Mouse (Mus musculus) MEL (cell line): ENCODE results near the gene Btn2a2. TPM values are rescaled to one million over a fixed set of nuclear protein-coding genes. Genes with fewer than 3 reads are reported as not detected.

Experiments used
- DNase-seq: peaks from one replicate; pipeline ENCODE4 v3.0.0; 2011; ENCODE audit warnings: low read depth, low spot score
- H3K27ac ChIP-seq: 2 replicates; pipeline ENCODE4 v1.5.1; 2012; ENCODE audit warnings: low read depth, mild to moderate bottlenecking, control low read depth, low read length, moderate library complexity; ENCODE audit not compliant: control insufficient read depth
- H3K27me3 ChIP-seq, 2 experiments: fragments of 150-350 bp in 1 of 2; sonication (generic) in 1 of 2; 2 replicates each; pipeline ENCODE4 v1.6.1; 2012; ENCODE audit warnings: low read length in 2 of 2, mild to moderate bottlenecking in 2 of 2, improper control_type of control experiment in 1 of 2, moderate library complexity in 1 of 2; ENCODE audit not compliant: insufficient read depth in 2 of 2, control insufficient read depth in 1 of 2
- H3K36me3 ChIP-seq, 2 experiments: 2 replicates each; pipeline ENCODE4 v1.6.1; 2012 to 2014; ENCODE audit warnings: low read length in 2 of 2, improper control_type of control experiment in 1 of 2, inconsistent platforms in 1 of 2, mild to moderate bottlenecking in 1 of 2; ENCODE audit not compliant: insufficient read depth in 2 of 2, control insufficient read depth in 1 of 2
- H3K4me1 ChIP-seq, 2 experiments: fragments of 150-350 bp in 1 of 2; sonication (generic) in 1 of 2; 2 replicates each; pipeline ENCODE4 v1.6.1; 2012; ENCODE audit warnings: low read length in 2 of 2, improper control_type of control experiment in 1 of 2, mild to moderate bottlenecking in 1 of 2; ENCODE audit not compliant: insufficient read depth in 2 of 2, control insufficient read depth in 1 of 2
- H3K4me3 ChIP-seq, 2 experiments: fragments of 150-350 bp in 1 of 2; sonication (generic) in 1 of 2; 2 replicates each; pipeline ENCODE4 v1.5.1; 2012; ENCODE audit warnings: low read depth in 2 of 2, low read length in 2 of 2, mild to moderate bottlenecking in 2 of 2, moderate library complexity in 2 of 2, control low read depth in 1 of 2, improper control_type of control experiment in 1 of 2; ENCODE audit not compliant: control insufficient read depth in 1 of 2, insufficient read depth in 1 of 2
- H3K79me2 ChIP-seq: 2 replicates; pipeline ENCODE4 v1.6.1; 2012; ENCODE audit warnings: mild to moderate bottlenecking, low read length, moderate library complexity; ENCODE audit not compliant: control insufficient read depth, poor library complexity, insufficient read depth
- H3K9ac ChIP-seq: 2 replicates; pipeline ENCODE4 v1.6.1; 2012; ENCODE audit warnings: low read depth, mild to moderate bottlenecking, control low read depth, low read length, moderate library complexity; ENCODE audit not compliant: control insufficient read depth, poor library complexity, severe bottlenecking
- H3K9me3 ChIP-seq: fragments of 150-350 bp; sonication (generic); replicated peaks from 2 replicates; pipeline ENCODE4 v1.6.1; 2012; ENCODE audit warnings: mild to moderate bottlenecking, low read length, improper control_type of control experiment, moderate library complexity; ENCODE audit not compliant: insufficient read depth
- BHLHE40 ChIP-seq: IDR thresholded peaks from 2 replicates; pipeline ENCODE4 v1.6.1; 2012; ENCODE audit warnings: low read depth, mild to moderate bottlenecking, inconsistent platforms, low read length, improper control_type of control experiment, borderline replicate concordance
- CHD2 ChIP-seq: IDR thresholded peaks from 2 replicates; pipeline ENCODE4 v1.6.1; 2011; ENCODE audit warnings: low read length, improper control_type of control experiment
- E2F4 ChIP-seq: IDR thresholded peaks from 2 replicates; pipeline ENCODE4 v1.6.1; 2011; ENCODE audit warnings: low read depth, low read length, improper control_type of control experiment, borderline replicate concordance
- ELF1 ChIP-seq: IDR thresholded peaks from 2 replicates; pipeline ENCODE4 v1.6.1; 2014; ENCODE audit warnings: low read depth, mild to moderate bottlenecking, inconsistent platforms, low read length, improper control_type of control experiment, moderate library complexity
- EP300 ChIP-seq, 2 experiments: IDR thresholded peaks; 2 replicates each; pipeline ENCODE4 v1.6.1; 2011; ENCODE audit warnings: improper control_type of control experiment in 2 of 2, low read length in 2 of 2, low read depth in 1 of 2, mild to moderate bottlenecking in 1 of 2
- GABPA ChIP-seq: IDR thresholded peaks from 2 replicates; pipeline ENCODE4 v1.6.1; 2012; ENCODE audit warnings: low read depth, mild to moderate bottlenecking, inconsistent platforms, low read length, improper control_type of control experiment, moderate library complexity
- GATA1 ChIP-seq: IDR thresholded peaks from 2 replicates; pipeline ENCODE4 v1.6.1; 2011; ENCODE audit warnings: low read depth, low read length, improper control_type of control experiment
- HCFC1 ChIP-seq: IDR thresholded peaks from 2 replicates; pipeline ENCODE4 v1.6.1; 2012; ENCODE audit warnings: low read depth, mild to moderate bottlenecking, inconsistent platforms, low read length, improper control_type of control experiment, moderate library complexity
- JUND ChIP-seq: IDR thresholded peaks from 2 replicates; pipeline ENCODE4 v1.6.1; 2011; ENCODE audit warnings: low read depth, mild to moderate bottlenecking, improper control_type of control experiment, low read length
- MAFK ChIP-seq: IDR thresholded peaks from 2 replicates; pipeline ENCODE4 v1.6.1; 2011; ENCODE audit warnings: low read depth, mild to moderate bottlenecking, low read length, improper control_type of control experiment, borderline replicate concordance
- MAX ChIP-seq: IDR thresholded peaks from 2 replicates; pipeline ENCODE4 v1.6.1; 2011; ENCODE audit warnings: low read length, improper control_type of control experiment
- MAZ ChIP-seq: IDR thresholded peaks from 2 replicates; pipeline ENCODE4 v1.6.1; 2012; ENCODE audit warnings: low read depth, mild to moderate bottlenecking, inconsistent platforms, low read length, improper control_type of control experiment
- MEF2A ChIP-seq: IDR thresholded peaks from 2 replicates; pipeline ENCODE4 v1.6.1; 2014; ENCODE audit warnings: low read depth, mild to moderate bottlenecking, inconsistent platforms, low read length, improper control_type of control experiment; ENCODE audit not compliant: poor library complexity, insufficient replicate concordance, severe bottlenecking; ENCODE audit errors: extremely low read depth
- MXI1 ChIP-seq: IDR thresholded peaks from 2 replicates; pipeline ENCODE4 v1.6.1; 2011; ENCODE audit warnings: mild to moderate bottlenecking, low read depth, low read length, improper control_type of control experiment
- MYB ChIP-seq: IDR thresholded peaks from 2 replicates; pipeline ENCODE4 v1.6.1; 2011; ENCODE audit warnings: mild to moderate bottlenecking, low read depth, low read length, improper control_type of control experiment
- MYC ChIP-seq: IDR thresholded peaks from 2 replicates; pipeline ENCODE4 v1.6.1; 2011; ENCODE audit warnings: low read depth, mild to moderate bottlenecking, low read length, improper control_type of control experiment, moderate library complexity
- NELFE ChIP-seq: IDR thresholded peaks from 2 replicates; pipeline ENCODE4 v1.6.1; 2011; ENCODE audit warnings: low read depth, low read length, improper control_type of control experiment
- POLR2AphosphoS2 ChIP-seq: IDR thresholded peaks from 2 replicates; pipeline ENCODE4 v1.6.1; 2011; ENCODE audit warnings: low read length, improper control_type of control experiment
- POLR2AphosphoS5 ChIP-seq: IDR thresholded peaks from 2 replicates; pipeline ENCODE4 v1.6.1; 2012; ENCODE audit warnings: low read depth, borderline replicate concordance, mild to moderate bottlenecking, inconsistent platforms, low read length, moderate library complexity, mixed read lengths
- RAD21 ChIP-seq: IDR thresholded peaks from 2 replicates; pipeline ENCODE4 v1.6.1; 2011; ENCODE audit warnings: mild to moderate bottlenecking, low read depth, low read length, improper control_type of control experiment
- SMC3 ChIP-seq: IDR thresholded peaks from 2 replicates; pipeline ENCODE4 v1.6.1; 2011; ENCODE audit warnings: low read depth, low read length, improper control_type of control experiment
- TAL1 ChIP-seq: IDR thresholded peaks from 2 replicates; pipeline ENCODE4 v1.6.1; 2012; ENCODE audit warnings: mild to moderate bottlenecking, inconsistent platforms, low read length, moderate library complexity, mixed read lengths
- TBP ChIP-seq: IDR thresholded peaks from 2 replicates; pipeline ENCODE4 v1.8.0; 2011; ENCODE audit warnings: low read depth, low read length, improper control_type of control experiment
- TCF12 ChIP-seq: IDR thresholded peaks from 2 replicates; pipeline ENCODE4 v1.6.1; 2014; ENCODE audit warnings: low read depth, mild to moderate bottlenecking, inconsistent platforms, low read length, improper control_type of control experiment, moderate library complexity
- UBTF ChIP-seq: IDR thresholded peaks from 2 replicates; pipeline ENCODE4 v1.6.1; 2012; ENCODE audit warnings: low read depth, mild to moderate bottlenecking, inconsistent platforms, low read length, improper control_type of control experiment, moderate library complexity, borderline replicate concordance; ENCODE audit not compliant: insufficient read depth
- ZC3H11A ChIP-seq: IDR thresholded peaks from 2 replicates; pipeline ENCODE4 v1.6.1; 2012; ENCODE audit warnings: low read depth, mild to moderate bottlenecking, inconsistent platforms, low read length, improper control_type of control experiment
- ZMIZ1 ChIP-seq: IDR thresholded peaks from 2 replicates; pipeline ENCODE4 v1.6.1; 2012; ENCODE audit warnings: low read depth, mild to moderate bottlenecking, inconsistent platforms, low read length, improper control_type of control experiment, moderate library complexity
- ZNF384 ChIP-seq: IDR thresholded peaks from 2 replicates; pipeline ENCODE4 v1.6.1; 2012; ENCODE audit warnings: low read depth, mild to moderate bottlenecking, inconsistent platforms, low read length, improper control_type of control experiment
- polyA plus RNA-seq, 2 experiments: library from polyadenylated mRNA; stranded (reverse) in 1 of 2; unstranded in 1 of 2; fragments of >175 nt in 1 of 2; fragments of >200 nt in 1 of 2; gene quantifications; 2 replicates each; pipeline versions ENCODE4 v1.2.1 to v1.2.4; 2012; ENCODE audit warnings: low replicate concordance in 2 of 2, low read depth in 1 of 2; ENCODE audit not compliant: insufficient read length in 2 of 2, insufficient read depth in 1 of 2, missing spikeins in 1 of 2
- total RNA-seq: library from RNA; depleted of rRNA; stranded (reverse); fragments of 300-350 nt; gene quantifications from 2 replicates; pipeline ENCODE4 v1.2.3, GENCODE M21; 2012

Btn2a2 gene
- total and polyA plus RNA-seq, 3 experiments = not detected

DNA sequence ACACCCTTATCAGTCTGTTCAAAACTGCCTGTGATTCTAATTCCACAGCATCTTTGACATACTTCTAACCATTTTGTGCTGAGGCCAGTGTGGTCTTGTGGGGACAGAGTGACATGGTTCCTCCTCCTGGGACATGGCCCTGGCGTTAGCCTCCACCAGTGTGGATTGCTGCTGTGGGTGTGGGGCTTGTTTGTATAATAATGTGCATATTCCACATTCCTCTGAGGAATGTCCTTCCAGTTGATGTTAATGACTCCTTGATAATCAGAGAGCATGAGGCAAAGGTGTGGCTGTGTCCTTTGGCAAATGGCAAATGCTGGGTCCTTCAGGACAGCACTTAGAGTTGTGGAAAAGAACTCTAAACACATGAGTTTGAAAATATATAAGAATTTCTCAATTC is 24.9 kb upstream of the Btn2a2 start:
- Histone ChIP-seq H3K4me3 (no peak overlapping the region), H3K27ac (no peak overlapping the region)

GRCm38 (mm10) chr13:23510127-23510526 is 21.5 kb upstream of the Btn2a2 start:
- H3K9me3 ChIP-seq = no peaks in the 10 kb centered on the region
- DNase-seq = no peak
- no peaks in the 10 kb centered on the region for H3K27me3 ChIP-seq
- no peak overlapping the region for H3K27ac ChIP-seq
- no peak for TF ChIP-seq CHD2
- TF ChIP-seq ZMIZ1 = no peak
- TF ChIP-seq SMC3 = no peak
- no peak for TF ChIP-seq HCFC1
- TF ChIP-seq GATA1 = no peak
- TF ChIP-seq BHLHE40 = no peak
- no peak for TF ChIP-seq MYC
- TF ChIP-seq MAX = no peak
- TF ChIP-seq MEF2A = no peak
- TF ChIP-seq MYB = no peak
- TF ChIP-seq POLR2AphosphoS5 = no peak
- TF ChIP-seq ZNF384 = no peak
- no peak for TF ChIP-seq UBTF
- TF ChIP-seq TBP = no peak
- H3K36me3 ChIP-seq = no peaks in the 10 kb centered on the region; a peak in 2 of 4 replicates
- H3K4me1 ChIP-seq = 0 out of 4 replicates have a peak, but pooled peaks cover 0 to 2% of the 10 kb centered on the region in 2 experiments
- no peak overlapping the region for H3K9ac ChIP-seq
- no peaks in the 10 kb centered on the region for H3K79me2 ChIP-seq
- no peak overlapping the region for H3K4me3 ChIP-seq

More for the DNA sequence above, 24.9 kb upstream of the Btn2a2 start:
- Histone ChIP-seq H3K36me3 (peaks cover 0 to 3% of the 10 kb centered on the region in 2 experiments; a peak in 1 of 4 replicates), H3K9ac (no peak overlapping the region), H3K79me2 (no peaks in the 10 kb centered on the region), H3K4me1 (peaks cover 0 to 5% of the 10 kb centered on the region in 2 experiments; a peak in 2 of 4 replicates), H3K9me3 (no peaks in the 10 kb centered on the region)
- no peak for DNase-seq
- TF ChIP-seq MYC (no peak), MXI1 (no peak), ELF1 (no peak), UBTF (no peak), TCF12 (no peak), JUND (no peak), BHLHE40 (no peak), RAD21 (no peak), MAZ (no peak), E2F4 (no peak), TAL1 (no peak), SMC3 (no peak), ZNF384 (no peak), ZC3H11A (no peak), MAFK (no peak), EP300 (IDR thresholded peaks at IDR 0.05; ENCODE audit: low read depth in 1 of 2, low read length in 2 of 2) (no peak), GABPA (no peak), NELFE (no peak), GATA1 (no peak), POLR2AphosphoS2 (no peak)
- TF ChIP-seq, all 39 proteins: peak for 0
- no peaks in the 10 kb centered on the region for H3K27me3 ChIP-seq
